Mouse (Mus musculus): Measurements from ENCODE around the gene Rhbdd2. TPM values are rescaled to one million over a fixed set of nuclear protein-coding genes. Genes with fewer than 3 reads are reported as not detected.

The Rhbdd2 gene
- polyA plus RNA-seq, 1 experiment, result 13.9 TPM

- no peak overlapping the region for H3K4me3 ChIP-seq (ENCODE audit: insufficient read depth, low read length)
- no peaks in the 10 kb centered on the region for H3K4me1 ChIP-seq (ENCODE audit: control insufficient read depth, insufficient read depth, low read length)
- H3K27ac ChIP-seq (ENCODE audit: insufficient read depth, low read depth, low read length), result no peak overlapping the region
- TF ChIP-seq POLR2A (IDR thresholded peaks at IDR 0.05; ENCODE audit: borderline replicate concordance, low read depth, low read length) (no peak), CTCF (IDR thresholded peaks at IDR 0.05; ENCODE audit: low read depth, low read length) (no peak)
These were observed 24.7 kb downstream of the Rhbdd2 start for GRCm38 (mm10) chr5:135657128-135657527.

GRCm38 (mm10) chr5:135657703-135658373, 25.4 kb downstream of the Rhbdd2 start:
- Histone ChIP-seq H3K27ac (ENCODE audit: insufficient read depth, low read depth, low read length) (no peak overlapping the region), H3K4me3 (ENCODE audit: insufficient read depth, low read length) (no peak overlapping the region), H3K4me1 (ENCODE audit: control insufficient read depth, insufficient read depth, low read length) (no peaks in the 10 kb centered on the region)
- TF ChIP-seq CTCF (IDR thresholded peaks at IDR 0.05; ENCODE audit: low read depth, low read length), result no peak
- TF ChIP-seq POLR2A (IDR thresholded peaks at IDR 0.05; ENCODE audit: borderline replicate concordance, low read depth, low read length), result no peak

GRCm38 (mm10) chr5:135659956-135660355, 27.5 kb downstream of the Rhbdd2 start:
- TF ChIP-seq POLR2A (IDR thresholded peaks at IDR 0.05; ENCODE audit: borderline replicate concordance, low read depth, low read length) (no peak), CTCF (IDR thresholded peaks at IDR 0.05; ENCODE audit: low read depth, low read length) (no peak)

DNA sequence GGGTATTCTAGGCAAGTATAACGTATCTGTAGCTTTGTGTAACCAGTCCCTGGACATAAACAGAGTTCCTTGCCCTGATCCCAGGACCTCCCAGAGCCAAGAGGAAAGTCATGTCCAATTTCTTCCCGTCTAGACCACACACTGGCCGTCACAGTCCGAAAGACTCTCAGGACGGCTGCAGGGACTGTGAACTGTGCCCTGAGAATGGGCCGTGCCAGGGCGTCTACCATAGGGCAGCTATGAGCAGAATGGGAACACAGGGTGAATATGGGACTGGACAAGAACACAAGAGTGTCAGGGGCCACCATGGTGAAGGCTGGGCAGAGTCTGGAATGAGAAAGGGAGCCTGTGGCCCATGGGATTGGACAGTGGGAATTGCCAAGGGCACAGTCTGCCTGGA, 28.1 kb downstream of the Rhbdd2 start:
- Histone ChIP-seq H3K4me3 (ENCODE audit: insufficient read depth, low read length) (no peak overlapping the region), H3K27ac (ENCODE audit: insufficient read depth, low read depth, low read length) (no peak overlapping the region), H3K4me1 (ENCODE audit: control insufficient read depth, insufficient read depth, low read length) (no peaks in the 10 kb centered on the region)
- TF ChIP-seq CTCF (IDR thresholded peaks at IDR 0.05; ENCODE audit: low read depth, low read length) (no peak), POLR2A (IDR thresholded peaks at IDR 0.05; ENCODE audit: borderline replicate concordance, low read depth, low read length) (no peak)

More at GRCm38 (mm10) chr5:135659956-135660355, 27.5 kb downstream of the Rhbdd2 start:
- no peaks in the 10 kb centered on the region for H3K4me1 ChIP-seq (ENCODE audit: control insufficient read depth, insufficient read depth, low read length)
- no peak overlapping the region for H3K27ac ChIP-seq (ENCODE audit: insufficient read depth, low read depth, low read length)
- no peak overlapping the region for H3K4me3 ChIP-seq (ENCODE audit: insufficient read depth, low read length)

DNA sequence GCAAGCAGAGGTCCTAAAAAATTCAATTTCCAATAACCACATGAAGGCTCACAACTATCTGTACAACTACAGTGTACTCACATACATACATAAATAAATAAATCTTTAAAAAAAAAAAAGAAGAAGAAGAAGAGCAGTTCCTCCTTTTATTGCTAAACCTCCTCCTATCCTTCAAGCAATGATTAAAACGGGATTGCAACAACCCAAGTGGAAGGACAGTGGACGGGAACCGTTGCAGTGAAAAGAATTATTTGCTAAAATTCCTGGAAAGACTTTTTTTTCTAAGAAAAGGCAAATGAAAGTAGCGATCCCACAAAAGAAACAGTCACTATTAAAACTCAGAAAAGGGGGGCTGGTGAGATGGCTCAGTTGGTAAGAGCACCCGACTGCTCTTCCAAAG, 34.5 kb downstream of the Rhbdd2 start:
- Histone ChIP-seq H3K4me3 (ENCODE audit: insufficient read depth, low read length) (no peak overlapping the region), H3K4me1 (ENCODE audit: control insufficient read depth, insufficient read depth, low read length) (peaks cover 13% of the 10 kb centered on the region), H3K27ac (ENCODE audit: insufficient read depth, low read depth, low read length) (no peak overlapping the region)
- no peak for TF ChIP-seq CTCF (IDR thresholded peaks at IDR 0.05; ENCODE audit: low read depth, low read length)
- no peak for TF ChIP-seq POLR2A (IDR thresholded peaks at IDR 0.05; ENCODE audit: borderline replicate concordance, low read depth, low read length)

DNA sequence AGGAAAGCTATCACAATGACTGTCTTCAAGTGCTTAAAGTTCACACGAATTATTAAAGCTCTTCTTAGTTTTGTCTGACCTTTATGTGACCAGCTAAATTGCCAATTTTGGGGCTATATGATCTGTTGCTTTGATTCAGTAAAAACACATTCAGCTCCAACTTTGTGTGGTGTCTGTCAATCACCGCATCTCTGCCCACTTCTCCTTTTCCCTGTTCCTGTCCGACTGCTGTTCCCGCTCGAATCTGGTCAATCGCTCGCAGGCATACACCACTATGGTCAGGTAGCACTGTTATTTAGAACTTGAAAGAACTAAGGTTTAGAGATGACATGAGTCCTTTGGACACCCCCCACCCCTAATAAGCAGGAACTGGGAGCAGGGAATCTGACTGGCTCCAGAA, 35.7 kb downstream of the Rhbdd2 start:
- H3K4me1 ChIP-seq (ENCODE audit: control insufficient read depth, insufficient read depth, low read length), result peaks cover 13% of the 10 kb centered on the region
- H3K27ac ChIP-seq (ENCODE audit: insufficient read depth, low read depth, low read length), result no peak overlapping the region
- no peak for TF ChIP-seq CTCF (IDR thresholded peaks at IDR 0.05; ENCODE audit: low read depth, low read length)
- no peak for TF ChIP-seq POLR2A (IDR thresholded peaks at IDR 0.05; ENCODE audit: borderline replicate concordance, low read depth, low read length)
- no peak overlapping the region for H3K4me3 ChIP-seq (ENCODE audit: insufficient read depth, low read length)

DNA sequence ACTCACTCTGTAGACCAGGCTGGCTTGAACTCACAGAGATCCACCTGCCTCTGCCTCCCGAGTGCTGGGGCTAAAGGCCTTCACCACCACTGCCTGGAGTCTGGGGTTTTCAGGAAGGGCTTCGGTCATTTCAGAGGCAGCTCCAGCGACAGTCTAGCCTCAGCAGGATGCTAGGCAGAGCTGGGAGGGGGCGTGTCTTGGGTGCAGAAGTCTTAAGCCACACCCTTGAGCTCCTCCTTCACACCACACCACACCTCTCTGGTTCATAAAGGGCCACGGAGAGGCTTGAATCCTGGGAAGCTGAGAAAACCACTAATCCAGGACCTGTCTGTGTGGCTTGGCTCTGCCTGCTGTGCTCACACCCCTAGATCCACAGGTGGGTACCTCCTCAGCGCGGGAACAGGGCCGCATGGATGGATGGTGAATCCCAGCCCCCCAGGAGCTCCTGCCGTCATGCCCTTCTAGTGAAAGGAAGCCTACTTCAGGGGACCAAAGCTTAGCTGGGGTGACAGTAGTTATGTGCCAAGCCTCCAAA, 37.4 kb downstream of the Rhbdd2 start, which contains the start of gene Por:
Gene Por, plus strand, starts transcription at position 293 of the 535 bp plus-strand sequence.
- Histone ChIP-seq H3K27ac (ENCODE audit: insufficient read depth, low read depth, low read length) (no peak within 1 kb of the TSS), H3K4me3 (ENCODE audit: insufficient read depth, low read length) (no peak within 1 kb of the TSS), H3K4me1 (ENCODE audit: control insufficient read depth, insufficient read depth, low read length) (peaks cover 19% of the 10 kb centered on the region)
- TF ChIP-seq CTCF (IDR thresholded peaks at IDR 0.05; ENCODE audit: low read depth, low read length), result no peak
- no peak for TF ChIP-seq POLR2A (IDR thresholded peaks at IDR 0.05; ENCODE audit: borderline replicate concordance, low read depth, low read length)

DNA sequence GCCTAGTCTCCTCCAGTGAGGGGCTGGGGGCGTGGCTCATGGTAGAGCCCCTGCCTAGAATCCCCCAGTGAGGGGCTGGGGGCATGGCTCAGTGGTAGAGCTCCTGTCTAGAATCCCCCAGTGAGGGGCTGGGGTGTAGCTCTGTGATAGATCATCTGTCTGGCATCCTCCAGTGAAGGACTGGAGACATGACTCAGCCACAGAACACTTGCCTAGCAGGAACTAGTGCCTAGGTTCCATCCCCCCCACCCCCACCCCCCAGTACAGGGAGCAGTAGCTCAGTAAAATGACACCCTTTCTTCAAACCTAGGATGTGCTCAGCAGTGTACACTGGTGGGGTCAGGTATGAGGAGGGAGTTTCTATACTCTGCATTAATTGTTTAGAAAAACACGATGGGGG, 38.5 kb downstream of the Rhbdd2 start:
- Histone ChIP-seq H3K27ac (ENCODE audit: insufficient read depth, low read depth, low read length) (no peak overlapping the region), H3K4me1 (ENCODE audit: control insufficient read depth, insufficient read depth, low read length) (peaks cover 21% of the 10 kb centered on the region), H3K4me3 (ENCODE audit: insufficient read depth, low read length) (no peak overlapping the region)
- TF ChIP-seq CTCF (IDR thresholded peaks at IDR 0.05; ENCODE audit: low read depth, low read length) (no peak), POLR2A (IDR thresholded peaks at IDR 0.05; ENCODE audit: borderline replicate concordance, low read depth, low read length) (no peak)

- no peak overlapping the region for H3K4me3 ChIP-seq (ENCODE audit: insufficient read depth, low read length)
- H3K4me1 ChIP-seq (ENCODE audit: control insufficient read depth, insufficient read depth, low read length), result peaks cover 20% of the 10 kb centered on the region
- TF ChIP-seq CTCF (IDR thresholded peaks at IDR 0.05; ENCODE audit: low read depth, low read length) (no peak), POLR2A (IDR thresholded peaks at IDR 0.05; ENCODE audit: borderline replicate concordance, low read depth, low read length) (no peak)
- H3K27ac ChIP-seq (ENCODE audit: insufficient read depth, low read depth, low read length), result no peak overlapping the region
These were observed 40.1 kb downstream of the Rhbdd2 start for GRCm38 (mm10) chr5:135672509-135672908.

- H3K4me3 ChIP-seq (ENCODE audit: insufficient read depth, low read length), result no peak overlapping the region
- peaks cover 18% of the 10 kb centered on the region for H3K4me1 ChIP-seq (ENCODE audit: control insufficient read depth, insufficient read depth, low read length)
- TF ChIP-seq POLR2A (IDR thresholded peaks at IDR 0.05; ENCODE audit: borderline replicate concordance, low read depth, low read length) (no peak), CTCF (IDR thresholded peaks at IDR 0.05; ENCODE audit: low read depth, low read length) (no peak)
- no peak overlapping the region for H3K27ac ChIP-seq (ENCODE audit: insufficient read depth, low read depth, low read length)
These were observed 40.6 kb downstream of the Rhbdd2 start for GRCm38 (mm10) chr5:135672980-135673379.
